Mouse (Mus musculus) lung, embryonic 15.5 days (tissue): Measurements from ENCODE around the gene Dek. TPM values are rescaled to one million over a fixed set of nuclear protein-coding genes. Genes with fewer than 3 reads are reported as not detected.
A peak's percentile ranks its signal among the peaks of the same experiment; 100 is the strongest.

ENCODE experiments used
- ATAC-seq: fragments of 200-750 bp; cut with Nextera tagmentation; 2 replicates; pipeline ENCODE4 v1.8.0; 2017; ENCODE audit warnings: moderate number of reproducible peaks, borderline replicate concordance; ENCODE audit not compliant: low FRiP score, low TSS enrichment; ENCODE audit errors: extremely low read depth
- H3K27ac ChIP-seq: fragments of 300-500 bp; sonication (generic); 2 replicates; pipeline ENCODE4 v1.5.1; 2015; ENCODE audit warnings: moderate library complexity, mild to moderate bottlenecking, inconsistent platforms
- H3K27me3 ChIP-seq: fragments of 300-500 bp; sonication (generic); 2 replicates; pipeline ENCODE4 v1.6.1; 2015; ENCODE audit warnings: inconsistent platforms
- H3K36me3 ChIP-seq: fragments of 300-500 bp; sonication (generic); 2 replicates; pipeline ENCODE4 v1.6.1; 2015; ENCODE audit warnings: inconsistent platforms
- H3K4me1 ChIP-seq: fragments of 300-500 bp; sonication (generic); 2 replicates; pipeline ENCODE4 v1.6.1; 2015; ENCODE audit warnings: inconsistent platforms
- H3K4me2 ChIP-seq: fragments of 300-500 bp; sonication (generic); 2 replicates; pipeline ENCODE4 v1.6.1; 2015; ENCODE audit warnings: inconsistent platforms, mild to moderate bottlenecking, moderate library complexity
- H3K4me3 ChIP-seq: fragments of 300-500 bp; sonication (generic); 2 replicates; pipeline ENCODE4 v1.5.1; 2015; ENCODE audit warnings: mild to moderate bottlenecking, inconsistent platforms
- H3K9ac ChIP-seq: fragments of 300-500 bp; sonication (generic); 2 replicates; pipeline ENCODE4 v1.6.1; 2015; ENCODE audit warnings: inconsistent platforms
- H3K9me3 ChIP-seq: fragments of 300-500 bp; sonication (generic); 2 replicates; pipeline ENCODE4 v1.6.1; 2016; ENCODE audit warnings: inconsistent platforms
- WGBS: fragments of 180-500 bp; shearing (Covaris S2); methylation state at CpG from one replicate; pipeline ENCODE4 v1.1.7; 2015; 5-methylcytosine and 5-hydroxymethylcytosine counted together
- polyA plus RNA-seq: library from polyadenylated mRNA; unstranded; fragments of >200 nt; fragmentation: Nextera tagmentation; extraction: Ambion mirVana; gene quantifications from 2 replicates; pipeline ENCODE4 v1.2.1, GENCODE M21; 2015

Dek gene
- polyA plus RNA-seq, 1 experiment from 2014 or later, result 307 TPM

GRCm38 (mm10) chr13:47047996-47048395 lies 58.0 kb downstream of the Dek start:
- WGBS, result 76% methylated on average over 4 of the region's 4 CpGs
- no peak for ATAC-seq

GRCm38 (mm10) chr13:47044617-47044947 lies 61.4 kb downstream of the Dek start, which contains the start of gene Tpmt:
Gene Tpmt (minus strand): TSS chr13:47044737.
- H3K36me3 ChIP-seq, result no peaks in the 10 kb centered on the region
- ATAC-seq, result no peak
- peak within 1 kb of the TSS; percentile 65 for H3K9ac ChIP-seq
- peaks cover 15% of the 10 kb centered on the region for H3K4me1 ChIP-seq
- H3K27ac ChIP-seq, result 0 out of 2 replicates have a peak within 1 kb of the TSS, but pooled peaks have one; percentile 14
- no peaks in the 10 kb centered on the region for H3K9me3 ChIP-seq
- 15% methylated on average over 10 of the region's 10 CpGs for WGBS
- peak within 1 kb of the TSS; percentile 98 for H3K4me2 ChIP-seq
- no peaks in the 10 kb centered on the region for H3K27me3 ChIP-seq
- H3K4me3 ChIP-seq, result peak within 1 kb of the TSS; percentile 74

More at GRCm38 (mm10) chr13:47047996-47048395, 58.0 kb downstream of the Dek start:
- Histone ChIP-seq H3K9me3 (no peaks in the 10 kb centered on the region), H3K4me1 (peaks cover 11% of the 10 kb centered on the region), H3K9ac (no peak overlapping the region), H3K36me3 (peaks cover 12% of the 10 kb centered on the region; the same call in 1 of the 2 replicates), H3K4me3 (no peak overlapping the region), H3K27ac (no peak overlapping the region), H3K4me2 (no peak overlapping the region), H3K27me3 (no peaks in the 10 kb centered on the region)

GRCm38 (mm10) chr13:47043833-47044616 lies 62.0 kb downstream of the Dek start:
- WGBS, result 1% methylated on average over 45 of the region's 45 CpGs
- ATAC-seq, result peak; percentile 37

GRCm38 (mm10) chr13:47043030-47043680 lies 62.8 kb downstream of the Dek start, which contains the start of gene Kdm1b:
Gene Kdm1b (plus strand): TSS chr13:47043499.
- peak within 1 kb of the TSS; percentile 60 for H3K27ac ChIP-seq
- no peaks in the 10 kb centered on the region for H3K27me3 ChIP-seq
- peak within 1 kb of the TSS; percentile 65 for H3K9ac ChIP-seq
- under 1% methylated on average over 47 of the region's 48 CpGs for WGBS
- H3K4me2 ChIP-seq, result peak within 1 kb of the TSS; percentile 98
- H3K36me3 ChIP-seq, result no peaks in the 10 kb centered on the region
- ATAC-seq, result peak; percentile 97
- peaks cover 15% of the 10 kb centered on the region for H3K4me1 ChIP-seq
- H3K9me3 ChIP-seq, result no peaks in the 10 kb centered on the region
- H3K4me3 ChIP-seq, result peak within 1 kb of the TSS; percentile 74

More at GRCm38 (mm10) chr13:47043833-47044616, 62.0 kb downstream of the Dek start:
- Histone ChIP-seq H3K27ac (0 out of 2 replicates have a peak overlapping the region, but pooled peaks have one; percentile 14), H3K4me1 (peaks cover 15% of the 10 kb centered on the region), H3K27me3 (no peaks in the 10 kb centered on the region), H3K9ac (peak overlapping the region; percentile 65), H3K9me3 (no peaks in the 10 kb centered on the region), H3K4me3 (peak overlapping the region; percentile 74), H3K36me3 (no peaks in the 10 kb centered on the region), H3K4me2 (peak overlapping the region; percentile 98)

GRCm38 (mm10) chr13:47042024-47042633 lies 63.9 kb downstream of the Dek start:
- H3K9me3 ChIP-seq, result no peaks in the 10 kb centered on the region
- no peaks in the 10 kb centered on the region for H3K27me3 ChIP-seq
- peak overlapping the region; percentile 74 for H3K4me3 ChIP-seq
- no peak overlapping the region for H3K27ac ChIP-seq
- peak overlapping the region; percentile 98 for H3K4me2 ChIP-seq
- WGBS, result 45% methylated on average over 8 of the region's 8 CpGs
- H3K4me1 ChIP-seq, result peaks cover 15% of the 10 kb centered on the region
- ATAC-seq, result no peak
- H3K36me3 ChIP-seq, result no peaks in the 10 kb centered on the region
- no peak overlapping the region; the same call in 1 of the 2 replicates for H3K9ac ChIP-seq

GRCm38 (mm10) chr13:47040061-47040460 lies 65.9 kb downstream of the Dek start:
- Histone ChIP-seq H3K9me3 (no peaks in the 10 kb centered on the region), H3K4me3 (no peak overlapping the region), H3K4me2 (no peak overlapping the region), H3K4me1 (peaks cover 15% of the 10 kb centered on the region), H3K36me3 (no peaks in the 10 kb centered on the region), H3K27me3 (no peaks in the 10 kb centered on the region), H3K9ac (no peak overlapping the region), H3K27ac (no peak overlapping the region)
- no peak for ATAC-seq
- WGBS, result 80% methylated on average over 5 of the region's 5 CpGs

GRCm38 (mm10) chr13:47037946-47038345 lies 68.1 kb downstream of the Dek start:
- no peaks in the 10 kb centered on the region for H3K36me3 ChIP-seq
- 74% methylated on average over 6 of the region's 6 CpGs for WGBS
- no peaks in the 10 kb centered on the region for H3K9me3 ChIP-seq
- H3K4me3 ChIP-seq, result no peak overlapping the region
- peaks cover 4% of the 10 kb centered on the region for H3K4me1 ChIP-seq
- ATAC-seq, result no peak
- H3K27me3 ChIP-seq, result no peaks in the 10 kb centered on the region
- H3K9ac ChIP-seq, result no peak overlapping the region
- H3K27ac ChIP-seq, result no peak overlapping the region
- no peak overlapping the region for H3K4me2 ChIP-seq

Other genes with a start within 250 kb of the Dek start
- 30.6 and 32.5 TPM in 2 replicates for gene Kif13a, start 176.3 kb downstream of the Dek start, polyA plus RNA-seq
- gene Nhlrc1, start 91.4 kb downstream of the Dek start, polyA plus RNA-seq, result 3.4 and 4.3 TPM in 2 replicates
- 9.8 and 10.5 TPM in 2 replicates for gene Kdm1b, start 62.7 kb downstream of the Dek start, polyA plus RNA-seq
- 22.2 and 23.8 TPM in 2 replicates for gene Tpmt, start 61.5 kb downstream of the Dek start, polyA plus RNA-seq
- gene Rnf144b, start 16.5 kb upstream of the Dek start, polyA plus RNA-seq, result 1.1 and 1.3 TPM in 2 replicates